Mouse (Mus musculus) testis, adult 10 weeks (tissue): ENCODE data around the gene Zfp286. TPM values are rescaled to one million over a fixed set of nuclear protein-coding genes. Genes with fewer than 3 reads are reported as not detected.

Experiments used
- polyA plus RNA-seq: library from polyadenylated mRNA; stranded (reverse); fragments of 350-450 nt; fragmentation: Illumina TruSeq; extraction: RNeasy Lipid Tissue Mini Kit (QIAGEN cat#74804); gene quantifications from one replicate; pipeline ENCODE4 v1.2.3, GENCODE M21; 2014; ENCODE audit warnings: low read depth, low replicate concordance

The Zfp286 gene
- 44.9 TPM for polyA plus RNA-seq

GRCm38 (mm10) chr11:62788935-62789616 lies at the start of gene Zfp286:
TSS of gene Zfp286 (minus strand) at chr11:62789462.

GRCm38 (mm10) chr11:62820059-62820541 lies 30.8 kb upstream of the Zfp286 start, which contains the start of gene Trim16:
TSS of gene Trim16 (plus strand) at chr11:62820231.

GRCm38 (mm10) chr11:62752780-62753179 lies 36.5 kb downstream of the Zfp286 start, which contains the start of gene Gm10428:
TSS of gene Gm10428 (plus strand) at chr11:62753100.

GRCm38 (mm10) chr11:62731311-62732021 lies 57.8 kb downstream of the Zfp286 start, which contains the start of gene Zfp287:
TSS of gene Zfp287 (minus strand) at chr11:62731905.

Other genes with a start within 250 kb of the Zfp286 start
- 138 TPM for gene Ubb, start 238.3 kb downstream of the Zfp286 start, polyA plus RNA-seq
- gene Trpv2, start 215.0 kb downstream of the Zfp286 start, polyA plus RNA-seq: not detected
- 7.3 TPM for gene Lrrc75a, start 140.9 kb downstream of the Zfp286 start, polyA plus RNA-seq
- gene Mmgt2, start 140.8 kb downstream of the Zfp286 start, polyA plus RNA-seq: 2.9 TPM
- 6.9 TPM for gene Zfp287, start 57.6 kb downstream of the Zfp286 start, polyA plus RNA-seq
- not detected for gene Gm10428, start 36.4 kb downstream of the Zfp286 start, polyA plus RNA-seq
- gene Trim16, start 30.8 kb upstream of the Zfp286 start, polyA plus RNA-seq: 0.08 TPM
- 212 TPM for gene Fbxw10, start 57.6 kb upstream of the Zfp286 start, polyA plus RNA-seq
- 43.3 TPM for gene Tvp23b, start 90.0 kb upstream of the Zfp286 start, polyA plus RNA-seq
- gene Cdrt4, start 161.7 kb upstream of the Zfp286 start, polyA plus RNA-seq: 343 TPM